In the genomic region with DNA sequence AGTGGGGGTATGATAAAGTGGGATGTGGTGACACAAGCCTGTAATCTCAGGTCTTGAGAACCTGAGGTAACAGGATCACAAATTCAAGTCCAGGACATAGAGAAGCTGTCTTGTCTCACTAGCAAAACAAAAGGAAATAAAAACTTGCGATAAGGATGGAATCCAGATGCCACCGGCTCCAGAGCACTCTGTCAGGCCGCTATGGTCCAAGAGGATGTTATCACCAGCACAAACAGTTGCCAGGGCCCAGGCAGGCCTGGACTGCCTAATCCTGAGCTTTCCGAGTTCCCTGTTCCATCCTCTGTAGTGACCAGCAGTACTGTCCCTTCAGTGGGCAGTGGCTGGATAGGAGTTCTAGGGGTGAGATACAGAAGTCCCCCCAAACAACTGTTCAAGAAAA, we compare ENCODE assay signal across 16 mouse cellular contexts.
"Had no signal": no experiment of that assay in that cellular context is flagged by ENCODE, and none has a peak within 500 bp of the region (broad histone marks: within the 10 kb centered on the region; RNA-seq: fewer than 3 reads in every experiment).

No protein-coding gene starts in this region.

- H3K27me3 ChIP-seq: kidney, embryonic 15.5 days; liver, embryonic 13.5 days; midbrain, embryonic 13.5 days; neural tube, embryonic 13.5 days had no signal

- DNase-seq: kidney, adult 8-10 months; kidney, postnatal 10 days; layer of hippocampus, postnatal 36 days; liver, embryonic 13.5 days; thymus, adult 2 months; thymus, postnatal 14 days; thymus, postnatal 4 days had no signal

- H3K4me3 ChIP-seq: kidney, embryonic 15.5 days; left cerebral cortex, adult 2 months; liver, embryonic 13.5 days; megakaryocyte, embryonic 14.5 days; midbrain, embryonic 10.5 days; midbrain, embryonic 13.5 days; myocyte; neural tube, embryonic 13.5 days had no signal

- ATAC-seq: midbrain, embryonic 13.5 days; midbrain, embryonic 16.5 days had no signal

- H3K9me3 ChIP-seq: kidney, embryonic 15.5 days; liver, embryonic 13.5 days; midbrain, embryonic 10.5 days; midbrain, embryonic 13.5 days had no signal

- H3K9ac ChIP-seq: kidney, embryonic 15.5 days; liver, embryonic 13.5 days; midbrain, embryonic 13.5 days; neural tube, embryonic 13.5 days had no signal

- H3K4me1 ChIP-seq: kidney, embryonic 15.5 days; midbrain, embryonic 10.5 days; midbrain, embryonic 13.5 days; neural tube, embryonic 13.5 days had no signal

- H3K4me2 ChIP-seq: kidney, embryonic 15.5 days; liver, embryonic 13.5 days; midbrain, embryonic 13.5 days; neural tube, embryonic 13.5 days had no signal

- H3K27ac ChIP-seq: kidney, embryonic 15.5 days; left cerebral cortex, adult 2 months; liver, embryonic 13.5 days; midbrain, embryonic 10.5 days; midbrain, embryonic 13.5 days; neural tube, embryonic 13.5 days; stomach, postnatal 0 days had no signal

- H3K36me3 ChIP-seq: kidney, embryonic 15.5 days; liver, embryonic 13.5 days; midbrain, embryonic 10.5 days; midbrain, embryonic 13.5 days; neural tube, embryonic 13.5 days had no signal
